Mouse (Mus musculus): ENCODE measurements around the gene Kcnj2.

DNA sequence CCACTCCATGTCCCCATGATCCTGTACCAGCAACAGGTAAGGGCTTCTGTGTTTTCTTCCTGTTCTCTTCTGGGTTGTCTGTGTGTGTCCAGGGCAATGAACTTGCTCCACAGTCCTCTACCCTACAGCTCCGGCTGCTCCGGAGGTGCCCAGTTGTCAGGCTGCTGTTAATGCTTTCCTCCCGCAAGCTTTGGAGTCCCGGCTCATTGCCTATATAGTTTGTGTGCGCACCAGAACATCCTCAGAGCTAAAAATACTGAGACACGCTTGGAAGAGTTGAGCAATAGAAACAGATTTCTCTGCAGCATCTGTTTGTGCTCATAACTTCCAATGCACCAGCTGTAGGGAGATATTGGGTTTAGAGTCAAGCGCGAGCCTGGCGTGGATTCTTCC, 331 bp downstream of the Kcnj2 start:
- TF ChIP-seq CTCF (IDR thresholded peaks at IDR 0.05; ENCODE audit: low read depth): no peak
- no peak for TF ChIP-seq EP300 (IDR thresholded peaks at IDR 0.05; ENCODE audit: low read depth)
